In genomic region chr11:56898548-56898951, GRCm38 (mm10) we compare ENCODE assay signal across 18 mouse cellular contexts.
DNase-seq lines count a peak whose midpoint lies in the region; ATAC-seq lines count a peak whose summit lies in the region.
"Had no signal": no experiment of that assay in that cellular context is flagged by ENCODE, and none has a peak within 500 bp of the region (broad histone marks: within the 10 kb centered on the region; RNA-seq: fewer than 3 reads in every experiment).

No protein-coding gene starts in this region.

- H3K27ac ChIP-seq in forebrain, embryonic 16.5 days (ENCODE audit: low read length), result no peak overlapping the region
- H3K27ac ChIP-seq: heart, embryonic 15.5 days; limb, embryonic 13.5 days; liver, embryonic 14.5 days; neural tube, embryonic 13.5 days had no signal

- H3K27me3 ChIP-seq in forebrain, embryonic 16.5 days (replicated peaks; ENCODE audit: control insufficient read depth, insufficient read depth, low read length), result no peaks in the 10 kb centered on the region
- H3K27me3 ChIP-seq: heart, embryonic 15.5 days; limb, embryonic 13.5 days; neural tube, embryonic 13.5 days had no signal

- H3K4me3 ChIP-seq in forebrain, embryonic 16.5 days (replicated peaks; ENCODE audit: low read length), result no peak overlapping the region
- H3K4me3 ChIP-seq: heart, embryonic 15.5 days; limb, embryonic 13.5 days; neural tube, embryonic 13.5 days had no signal

- DNase-seq in left cerebral cortex, postnatal 4 days, result peak; percentile 37
- no peak for DNase-seq in left cerebral cortex, postnatal 14 days (ENCODE audit: low spot score in 2 of 2)
- DNase-seq in embryo, embryonic 9.5 days (ENCODE audit: extremely low spot score), result peak; percentile 1
- DNase-seq in retina, embryonic 14.5 days (ENCODE audit: low spot score), result peak; percentile 33
- DNase-seq in thymus, postnatal 0 days (ENCODE audit: low spot score), result no peak
- DNase-seq in heart, adult 18-20 months, result no peak
- no peak for DNase-seq in kidney, adult 11 months
- DNase-seq: adrenal gland, postnatal 10 days; cerebellum, adult 2 months; heart, adult 11 months; kidney, adult 18-20 months; kidney, postnatal 14 days; layer of hippocampus, adult 9-11 months had no signal

- WGBS in forebrain, embryonic 16.5 days, result 17% methylated on average over 4 of the region's 4 CpGs

- H3K9ac ChIP-seq in forebrain, embryonic 16.5 days (replicated peaks; ENCODE audit: low read depth, low read length), result no peak overlapping the region
- H3K9ac ChIP-seq: heart, embryonic 15.5 days; limb, embryonic 13.5 days; liver, embryonic 14.5 days; neural tube, embryonic 13.5 days had no signal

- H3K4me1 ChIP-seq in forebrain, embryonic 16.5 days (replicated peaks; ENCODE audit: control insufficient read depth, insufficient read depth, low read length), result 0 out of 2 replicates have a peak, but pooled peaks cover 3% of the 10 kb centered on the region
- H3K4me1 ChIP-seq: heart, embryonic 15.5 days; limb, embryonic 13.5 days had no signal

- no peaks in the 10 kb centered on the region for H3K36me3 ChIP-seq in forebrain, embryonic 16.5 days (ENCODE audit: control insufficient read depth, insufficient read depth)
- H3K36me3 ChIP-seq: heart, embryonic 15.5 days; limb, embryonic 13.5 days; neural tube, embryonic 13.5 days had no signal

- H3K4me2 ChIP-seq in forebrain, embryonic 16.5 days (ENCODE audit: low read length), result no peak overlapping the region
- H3K4me2 ChIP-seq: heart, embryonic 15.5 days; limb, embryonic 13.5 days; neural tube, embryonic 13.5 days had no signal

- ATAC-seq in forebrain, embryonic 16.5 days, result peak; percentile 79

- no peaks in the 10 kb centered on the region for H3K9me3 ChIP-seq in forebrain, embryonic 16.5 days (ENCODE audit: control insufficient read depth, low read length)
- H3K9me3 ChIP-seq: heart, embryonic 15.5 days; limb, embryonic 13.5 days; neural tube, embryonic 13.5 days had no signal

- intact Hi-C loops in left cerebral cortex, postnatal 4 days (cut with DNase I), result no loop called here
- intact Hi-C loops in left cerebral cortex, postnatal 14 days (cut with DNase I), result no loop called here

Comparison
In these comparisons a context has a peak if more than half of its experiments do, and no peak if none do; other contexts are left out.
1. DNase-seq: peak in left cerebral cortex, postnatal 4 days (single experiment), embryo, embryonic 9.5 days (single experiment) and retina, embryonic 14.5 days (single experiment); none in left cerebral cortex, postnatal 14 days (0 of 2), thymus, postnatal 0 days (single experiment), heart, adult 18-20 months (0 of 2) and kidney, adult 11 months (single experiment).